Mouse (Mus musculus) spleen, postnatal 10 days (tissue): ENCODE measurements around the gene Ccl27a.
"Not testable (repeated sequence)": the region's sequence is repeated elsewhere in the genome, so short reads cannot be mapped to it uniquely, and the experiment has no call there.

Source experiments
- DNase-seq, 2 experiments: peaks; one replicate each; pipeline ENCODE4 v3.0.0; 2021 to 2022; ENCODE audit warnings: low spot score in 2 of 2

Ccl27a gene

GRCm38 (mm10) chr4:41774002-41774401 lies at the start of gene Ccl27a:
Gene Ccl27a (minus strand): TSS chr4:41774247.
- peak; percentile 29 to 80 for DNase-seq

- not testable (repeated sequence) for DNase-seq
Measured at GRCm38 (mm10) chr4:41783197-41783596, 9.2 kb upstream of the Ccl27a start.

GRCm38 (mm10) chr4:41782711-41783110 lies 8.7 kb upstream of the Ccl27a start:
- not testable (repeated sequence) for DNase-seq

- not testable (repeated sequence) for DNase-seq
Measured at GRCm38 (mm10) chr4:41781748-41782485, 7.9 kb upstream of the Ccl27a start.

GRCm38 (mm10) chr4:41781271-41781670 lies 7.2 kb upstream of the Ccl27a start:
- not testable (repeated sequence) for DNase-seq

- DNase-seq: not testable (repeated sequence)
Measured at GRCm38 (mm10) chr4:41775840-41776239, 1.8 kb upstream of the Ccl27a start.

GRCm38 (mm10) chr4:41774506-41774905 lies 459 bp upstream of the Ccl27a start:
- not testable (repeated sequence) for DNase-seq

- peak; percentile 41 to 58 for DNase-seq
Measured at GRCm38 (mm10) chr4:41773502-41773901, 545 bp downstream of the Ccl27a start.

- not testable (repeated sequence) for DNase-seq
Measured at GRCm38 (mm10) chr4:41772946-41773345, 1.1 kb downstream of the Ccl27a start.

- DNase-seq: not testable (repeated sequence)
Measured at GRCm38 (mm10) chr4:41767301-41767700, 6.7 kb downstream of the Ccl27a start.

GRCm38 (mm10) chr4:41763176-41763575 lies 10.9 kb downstream of the Ccl27a start:
- DNase-seq: not testable (repeated sequence)

GRCm38 (mm10) chr4:41762688-41763114 lies 11.3 kb downstream of the Ccl27a start:
- DNase-seq: not testable (repeated sequence)

GRCm38 (mm10) chr4:41762099-41762687 lies 11.9 kb downstream of the Ccl27a start:
- no peak for DNase-seq

GRCm38 (mm10) chr4:41761680-41762079 lies 12.4 kb downstream of the Ccl27a start:
- no peak for DNase-seq

- no peak for DNase-seq
Measured at GRCm38 (mm10) chr4:41760911-41761310, 13.1 kb downstream of the Ccl27a start.

- peak; percentile 32 to 73 for DNase-seq
Measured at GRCm38 (mm10) chr4:41760288-41760721, 13.7 kb downstream of the Ccl27a start.

GRCm38 (mm10) chr4:41759656-41760287 lies 14.3 kb downstream of the Ccl27a start:
- DNase-seq: no peak

- no peak for DNase-seq
Measured at GRCm38 (mm10) chr4:41759206-41759605, 14.8 kb downstream of the Ccl27a start.

GRCm38 (mm10) chr4:41758701-41759100 lies 15.3 kb downstream of the Ccl27a start:
- DNase-seq: no peak

GRCm38 (mm10) chr4:41758021-41758420 lies 16.0 kb downstream of the Ccl27a start:
- no peak for DNase-seq

GRCm38 (mm10) chr4:41757321-41757720 lies 16.7 kb downstream of the Ccl27a start:
- no peak for DNase-seq

GRCm38 (mm10) chr4:41756440-41756839 lies 17.6 kb downstream of the Ccl27a start:
- no peak for DNase-seq
